Mouse (Mus musculus): ENCODE data around the gene Cog7.

Gene Cog7

GRCm38 (mm10) chr7:121981307-121981871 lies at the start of gene Cog7:
Cog7 (minus strand) TSS chr7:121981711.
- ATAC-seq (ENCODE audit: low TSS enrichment): peak; percentile 72

- ATAC-seq (ENCODE audit: low TSS enrichment): no peak
These were observed 40.6 kb upstream of the Cog7 start for GRCm38 (mm10) chr7:122022131-122022530.

- peak; percentile 62 for ATAC-seq (ENCODE audit: low TSS enrichment)
These were observed 39.3 kb upstream of the Cog7 start, which contains the start of gene Gga2 for GRCm38 (mm10) chr7:122020667-122021354. Gga2 (minus strand) TSS chr7:122021222.

- ATAC-seq (ENCODE audit: low TSS enrichment): peak; percentile 29
These were observed 38.8 kb upstream of the Cog7 start for GRCm38 (mm10) chr7:122020273-122020666.

GRCm38 (mm10) chr7:122018978-122019377 lies 37.5 kb upstream of the Cog7 start:
- ATAC-seq (ENCODE audit: low TSS enrichment): peak; percentile 66

- no peak for ATAC-seq (ENCODE audit: low TSS enrichment)
These were observed 36.7 kb upstream of the Cog7 start for GRCm38 (mm10) chr7:122018247-122018646.

GRCm38 (mm10) chr7:122015734-122016133 lies 34.2 kb upstream of the Cog7 start:
- no peak for ATAC-seq (ENCODE audit: low TSS enrichment)

GRCm38 (mm10) chr7:122015105-122015504 lies 33.6 kb upstream of the Cog7 start:
- no peak for ATAC-seq (ENCODE audit: low TSS enrichment)

GRCm38 (mm10) chr7:122012949-122013348 lies 31.4 kb upstream of the Cog7 start:
- no peak for ATAC-seq (ENCODE audit: low TSS enrichment)

- ATAC-seq (ENCODE audit: low TSS enrichment): no peak
These were observed 30.9 kb upstream of the Cog7 start for GRCm38 (mm10) chr7:122012370-122012769.

- no peak for ATAC-seq (ENCODE audit: low TSS enrichment)
These were observed 18.9 kb upstream of the Cog7 start for GRCm38 (mm10) chr7:122000396-122000795.

- no peak for ATAC-seq (ENCODE audit: low TSS enrichment)
These were observed 14.4 kb upstream of the Cog7 start for GRCm38 (mm10) chr7:121995961-121996360.

GRCm38 (mm10) chr7:121975031-121975430 lies 6.5 kb downstream of the Cog7 start:
- ATAC-seq (ENCODE audit: low TSS enrichment): peak; percentile 55; the same call in 1 of the 2 replicates

- no peak for ATAC-seq (ENCODE audit: low TSS enrichment)
These were observed 9.8 kb downstream of the Cog7 start for GRCm38 (mm10) chr7:121971698-121972097.

GRCm38 (mm10) chr7:121970250-121970649 lies 11.3 kb downstream of the Cog7 start:
- ATAC-seq (ENCODE audit: low TSS enrichment): no peak

- ATAC-seq (ENCODE audit: low TSS enrichment): no peak
These were observed 12.7 kb downstream of the Cog7 start for GRCm38 (mm10) chr7:121968816-121969215.

- ATAC-seq (ENCODE audit: low TSS enrichment): no peak
These were observed 13.3 kb downstream of the Cog7 start for GRCm38 (mm10) chr7:121968242-121968641.

GRCm38 (mm10) chr7:121966169-121966568 lies 15.3 kb downstream of the Cog7 start:
- ATAC-seq (ENCODE audit: low TSS enrichment): no peak

GRCm38 (mm10) chr7:121963883-121964398 lies 17.6 kb downstream of the Cog7 start:
- ATAC-seq (ENCODE audit: low TSS enrichment): peak; percentile 74

- ATAC-seq (ENCODE audit: low TSS enrichment): no peak
These were observed 18.9 kb downstream of the Cog7 start for GRCm38 (mm10) chr7:121962571-121962959.

- ATAC-seq (ENCODE audit: low TSS enrichment): no peak
These were observed 19.5 kb downstream of the Cog7 start for GRCm38 (mm10) chr7:121961913-121962570.

GRCm38 (mm10) chr7:121955802-121956201 lies 25.7 kb downstream of the Cog7 start:
- no peak for ATAC-seq (ENCODE audit: low TSS enrichment)

Measured in frontal cortex, adult (tissue).